Mouse (Mus musculus) right cerebral cortex, postnatal 14 days (tissue): ENCODE measurements around the gene Snrpb.
A peak's percentile ranks its signal among the peaks of the same experiment; 100 is the strongest.

Experiments used
- DNase-seq: peaks from one replicate; pipeline ENCODE4 v3.0.0; 2022

Gene Snrpb

GRCm38 (mm10) chr2:130178706-130179506 is at the start of gene Snrpb:
Gene Snrpb, minus strand, starts transcription at chr2:130179403.
- peak; percentile 91 for DNase-seq

DNA sequence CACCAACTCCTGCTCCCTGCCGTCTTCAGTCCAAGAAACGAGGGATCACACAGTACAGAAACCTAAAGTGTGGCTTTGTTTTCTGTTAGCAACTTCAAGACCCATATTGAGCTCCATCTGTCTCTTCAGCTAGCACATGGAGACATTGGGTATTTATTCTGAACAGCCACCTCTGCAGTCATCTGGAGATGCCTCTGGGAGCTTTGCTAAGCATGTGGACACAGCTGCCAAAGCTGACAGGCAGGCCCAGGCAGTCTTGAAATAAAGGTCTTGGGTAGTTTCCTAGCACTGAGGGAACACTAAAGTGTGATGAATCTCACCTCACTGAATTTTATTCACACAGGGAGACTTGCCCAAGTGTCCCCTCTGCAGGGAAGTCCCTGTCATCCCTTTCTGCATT is 32.4 kb upstream of the Snrpb start:
- no peak for DNase-seq

GRCm38 (mm10) chr2:130209636-130210035 is 30.4 kb upstream of the Snrpb start:
- DNase-seq = no peak

DNA sequence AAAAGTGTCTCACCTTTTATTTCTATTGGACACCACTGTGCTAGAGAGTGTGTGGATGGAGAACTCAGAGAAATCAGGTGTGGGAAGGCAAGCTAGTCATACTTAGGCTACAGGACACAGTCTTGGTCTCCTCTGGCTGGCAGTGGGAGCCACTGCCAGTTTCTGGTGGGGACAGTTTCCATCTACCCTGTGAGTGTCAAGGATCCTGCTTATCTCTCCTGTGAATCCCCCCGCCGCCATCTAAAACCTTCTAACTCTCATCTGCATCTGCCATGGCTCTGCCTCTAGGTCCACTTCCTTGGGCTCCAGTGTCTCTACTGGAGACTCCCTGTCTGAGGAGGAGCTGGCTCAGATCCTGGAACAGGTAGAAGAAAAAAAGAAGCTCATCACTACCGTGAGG is 28.8 kb upstream of the Snrpb start:
- no peak for DNase-seq

- no peak for DNase-seq
Observed at GRCm38 (mm10) chr2:130207376-130207775, 28.2 kb upstream of the Snrpb start.

- DNase-seq = no peak
Observed at GRCm38 (mm10) chr2:130200961-130201360, 21.8 kb upstream of the Snrpb start.

DNA sequence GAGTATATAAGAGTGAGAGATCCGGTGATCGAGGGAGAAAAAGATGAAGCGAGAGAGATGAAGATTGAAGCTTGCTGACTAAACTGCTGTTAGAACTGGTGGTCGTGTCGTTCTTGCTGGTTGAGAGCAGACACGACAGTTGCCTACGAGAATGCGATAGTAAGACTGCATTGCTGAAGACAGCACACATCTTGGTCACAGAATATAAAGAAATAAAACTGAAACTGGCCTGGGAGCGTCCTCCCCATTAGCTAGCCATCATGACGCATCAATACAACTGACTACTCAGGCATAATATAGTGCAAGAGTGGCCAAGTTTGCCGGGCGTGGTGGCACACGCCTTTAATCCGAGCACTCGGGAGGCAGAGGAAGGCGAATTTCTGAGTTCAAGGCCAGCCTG is 15.7 kb upstream of the Snrpb start, which contains the start of gene Tmc2:
Tmc2 (plus strand) TSS at position 301 of the 400 bp plus-strand sequence.
- DNase-seq = no peak

- DNase-seq = no peak
Observed at GRCm38 (mm10) chr2:130188391-130188790, 9.2 kb upstream of the Snrpb start.

GRCm38 (mm10) chr2:130179507-130180019 is 360 bp upstream of the Snrpb start:
- DNase-seq = no peak

- DNase-seq = no peak
Observed at GRCm38 (mm10) chr2:130178381-130178705, 860 bp downstream of the Snrpb start.

GRCm38 (mm10) chr2:130176820-130177219 is 2.4 kb downstream of the Snrpb start:
- DNase-seq = no peak

DNA sequence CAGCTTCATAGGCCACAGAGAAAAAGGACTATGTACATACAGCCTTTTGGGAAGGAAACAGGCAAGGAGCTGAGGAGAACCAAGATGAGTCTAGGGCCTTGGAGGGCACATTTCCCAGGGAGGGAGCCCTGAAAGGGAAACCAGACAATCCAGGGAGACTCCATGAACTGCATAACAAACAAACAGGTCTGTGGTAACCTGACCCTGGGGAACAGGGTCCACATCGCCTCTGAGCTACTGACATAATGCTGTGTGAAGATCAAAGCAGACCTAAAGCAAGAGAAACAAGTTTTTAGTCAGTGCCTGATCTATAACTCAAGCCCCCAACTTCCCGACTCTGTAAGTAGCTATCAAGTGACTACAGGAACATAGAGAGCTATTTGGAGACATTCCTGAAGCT is 7.5 kb downstream of the Snrpb start:
- no peak for DNase-seq

- DNase-seq = peak; percentile 80
Observed at GRCm38 (mm10) chr2:130167861-130168260, 11.3 kb downstream of the Snrpb start.

GRCm38 (mm10) chr2:130166311-130167214 is 12.6 kb downstream of the Snrpb start:
- peak; percentile 28 for DNase-seq

DNA sequence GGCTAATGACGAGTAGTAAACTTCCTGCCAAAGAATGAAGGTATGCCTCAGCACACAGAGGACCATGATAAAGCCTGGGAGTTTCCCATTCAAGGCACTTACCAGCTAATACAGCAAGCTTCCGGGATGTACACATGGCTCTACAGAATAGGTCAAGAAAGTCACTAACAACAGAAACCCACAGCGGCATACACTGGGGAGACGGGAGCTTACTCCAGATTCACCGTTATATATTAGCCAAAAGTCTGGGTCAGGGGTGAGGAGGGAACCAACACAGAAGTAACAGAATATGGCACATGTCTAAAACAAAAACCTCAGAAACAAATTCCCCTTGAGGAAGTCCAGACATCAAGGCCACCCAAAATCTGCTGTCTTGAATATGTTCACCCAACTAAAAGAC is 16.5 kb downstream of the Snrpb start:
- DNase-seq = no peak

DNA sequence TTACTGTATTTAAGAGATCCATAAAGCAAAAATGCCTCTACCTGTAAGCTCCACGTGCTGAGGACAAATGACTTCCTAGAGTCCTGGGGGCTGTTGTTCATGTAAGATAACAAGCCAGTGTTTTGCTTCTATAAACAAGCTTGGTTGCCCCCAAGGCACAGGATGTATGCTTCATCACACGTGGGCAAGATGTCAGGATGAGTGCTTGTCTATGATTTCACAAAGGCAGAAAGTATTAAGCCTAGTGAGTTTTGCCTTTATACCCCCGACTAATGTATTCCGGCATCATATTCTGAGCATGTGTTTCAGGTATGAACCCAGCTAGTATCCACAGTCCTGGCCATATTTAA is 21.1 kb downstream of the Snrpb start:
- no peak for DNase-seq

DNA sequence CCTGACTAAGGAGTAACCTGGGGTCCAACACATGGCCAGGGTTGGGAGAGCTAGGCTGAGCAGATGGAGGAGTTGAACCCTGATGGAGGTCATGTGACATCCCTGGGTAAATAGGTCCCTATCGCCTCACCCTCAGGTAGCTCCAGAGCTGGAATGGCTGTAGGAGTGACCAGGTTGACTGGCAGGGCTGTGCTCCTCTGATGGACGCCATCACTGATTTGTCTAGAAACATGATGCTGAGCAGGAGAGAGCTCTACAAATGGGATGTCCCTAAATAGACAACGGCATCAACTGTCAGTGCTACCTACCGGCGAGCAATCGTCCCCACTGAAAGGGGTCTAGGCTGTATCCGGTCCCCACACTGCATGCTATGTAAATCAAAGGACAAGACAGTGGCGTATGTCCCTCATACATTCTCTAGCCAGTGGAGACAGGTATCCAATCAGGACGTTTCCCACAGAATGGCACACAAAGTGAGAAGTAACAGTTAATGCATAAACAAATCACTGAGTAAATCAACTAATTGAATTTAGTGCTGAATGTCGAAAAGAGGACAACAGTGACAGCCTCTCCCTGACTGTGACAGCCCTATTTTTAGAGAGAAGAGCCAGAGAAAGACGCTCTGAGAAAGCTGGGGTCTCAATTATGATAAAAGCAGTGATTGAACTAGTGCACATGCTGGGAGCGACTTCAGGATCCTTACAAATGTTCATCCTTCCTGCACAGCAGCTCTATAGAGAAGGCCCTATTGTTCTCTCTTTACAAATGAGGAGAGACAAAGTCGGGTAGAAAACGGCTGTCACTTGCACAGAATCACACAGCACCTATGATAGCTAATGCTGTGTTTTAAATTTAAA is 21.7 kb downstream of the Snrpb start:
- DNase-seq = no peak

GRCm38 (mm10) chr2:130155851-130156250 is 23.4 kb downstream of the Snrpb start:
- DNase-seq = no peak

DNA sequence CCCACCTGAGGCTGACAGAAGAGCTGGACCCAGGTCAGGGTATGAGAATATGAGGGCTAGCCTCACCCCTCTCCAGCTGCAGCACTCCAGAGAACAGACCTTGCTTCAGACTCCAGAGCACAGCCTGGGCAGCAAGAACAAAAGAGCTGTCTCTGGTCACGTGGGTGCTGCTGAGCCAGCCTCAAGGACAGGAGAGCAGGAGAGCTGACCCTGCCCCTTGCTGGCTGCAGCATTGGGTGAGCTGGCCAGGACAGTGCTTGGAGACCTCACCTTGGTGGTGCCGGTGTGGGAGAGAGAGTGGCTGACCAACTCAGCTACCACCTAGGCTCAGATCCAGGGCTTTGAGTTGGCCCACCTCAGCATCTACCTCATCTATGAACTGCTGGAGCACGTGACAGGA is 24.0 kb downstream of the Snrpb start:
- DNase-seq = no peak

DNA sequence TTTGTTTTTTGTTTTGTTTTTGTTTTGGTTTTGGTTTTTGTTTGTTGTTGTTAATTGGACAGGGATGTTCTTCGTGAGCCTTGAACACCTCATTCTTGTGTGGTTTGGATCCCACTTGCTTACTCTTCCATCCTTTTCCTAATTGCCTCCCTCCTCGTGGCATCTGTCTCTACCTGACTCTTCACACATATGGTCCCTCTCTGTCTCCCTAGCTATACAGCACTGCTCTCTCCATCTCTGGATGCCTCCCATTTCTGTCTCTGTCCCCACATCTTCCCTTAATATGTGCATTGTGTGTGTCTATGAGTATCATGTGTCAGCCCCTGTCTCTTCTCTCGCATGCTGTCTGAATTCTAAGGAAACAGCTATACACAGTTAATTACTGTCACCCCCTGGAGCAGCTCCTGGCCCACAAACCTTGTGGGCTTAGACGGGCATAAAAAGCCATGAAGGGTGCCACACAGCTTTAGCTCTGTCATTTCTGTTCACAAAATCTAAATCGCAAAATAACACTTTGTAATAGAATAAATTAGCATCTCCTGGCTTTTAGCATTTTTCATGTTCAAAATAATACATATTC is 33.0 kb downstream of the Snrpb start:
- DNase-seq = no peak

DNA sequence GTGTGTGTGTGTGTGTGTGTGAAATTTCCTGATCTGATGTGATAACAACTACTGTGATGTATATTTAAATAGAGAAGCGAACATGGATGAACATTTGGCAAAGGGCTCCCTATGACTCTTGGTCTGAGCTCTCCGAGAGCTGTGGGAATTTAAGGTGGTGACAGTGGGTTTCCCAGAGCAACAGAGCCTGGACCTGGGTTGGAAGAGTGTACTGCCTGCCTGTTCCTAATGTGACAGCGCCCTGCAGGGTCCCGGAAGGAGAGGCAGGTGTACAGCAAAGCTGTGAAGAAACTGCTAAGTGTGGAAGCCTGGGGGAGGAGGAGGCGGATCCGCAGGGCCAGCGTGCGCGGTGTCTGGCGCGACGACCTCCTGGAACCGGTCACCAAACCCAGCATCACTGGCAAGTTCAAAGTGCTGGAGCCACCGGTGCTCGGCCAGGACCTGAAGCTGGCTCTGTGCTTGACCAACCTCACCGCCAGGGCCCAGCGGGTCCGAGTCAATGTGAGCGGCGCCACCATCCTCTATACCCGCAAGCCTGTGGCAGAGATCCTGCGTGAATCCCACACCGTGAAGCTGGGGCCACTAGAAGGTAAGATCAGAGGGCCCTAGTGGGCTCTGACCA is 34.4 kb downstream of the Snrpb start:
- DNase-seq = no peak

- DNase-seq = no peak
Observed at GRCm38 (mm10) chr2:130143011-130143410, 36.2 kb downstream of the Snrpb start.
